22 mouse cellular contexts compared by ENCODE assay signal in the genomic region with DNA sequence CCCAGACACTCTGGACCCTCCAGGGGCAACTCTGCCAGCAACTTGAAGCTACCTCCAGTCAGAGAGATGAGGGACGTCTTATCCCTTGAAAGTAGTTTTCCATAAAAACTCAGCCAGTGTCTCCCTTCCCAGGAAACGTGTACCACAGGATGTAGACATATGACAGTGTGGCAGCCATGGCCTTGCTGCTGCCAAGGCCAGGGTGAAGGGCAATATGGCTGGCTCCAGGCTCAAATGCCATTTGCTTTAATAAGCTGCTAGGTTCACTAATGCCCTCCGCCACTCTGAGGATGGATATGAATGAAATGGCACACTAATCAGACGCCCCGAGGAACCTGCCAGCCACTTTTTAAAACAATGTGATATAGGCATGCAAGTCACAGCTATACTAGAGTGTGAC.
"Had no signal": no experiment of that assay in that cellular context is flagged by ENCODE, and none has a peak within 500 bp of the region (broad histone marks: within the 10 kb centered on the region; RNA-seq: fewer than 3 reads in every experiment).

No protein-coding gene starts in this region.

- H3K27me3 ChIP-seq: liver, embryonic 15.5 days; lung, embryonic 15.5 days; megakaryocyte, embryonic 14.5 days; midbrain, embryonic 12.5 days; neural tube, embryonic 13.5 days; neural tube, embryonic 15.5 days had no signal

- H3K4me3 ChIP-seq: liver, embryonic 15.5 days; lung, embryonic 15.5 days; midbrain, embryonic 10.5 days; midbrain, embryonic 12.5 days; myocyte; neural tube, embryonic 13.5 days; neural tube, embryonic 15.5 days had no signal

- H3K9ac ChIP-seq: liver, embryonic 15.5 days; liver, postnatal 0 days; lung, embryonic 15.5 days; midbrain, embryonic 12.5 days; neural tube, embryonic 13.5 days; neural tube, embryonic 15.5 days had no signal

- ATAC-seq: liver, postnatal 0 days; lung, postnatal 0 days; midbrain, embryonic 16.5 days had no signal

- DNase-seq: liver, postnatal 0 days; lung, adult 2 months; lung, postnatal 14 days; lung, postnatal 36 days; midbrain, embryonic 14.5 days; retina, postnatal 1 day; right cerebral cortex, adult 18-20 months; right cerebral cortex, postnatal 4 days; spleen, adult 18-20 months; thymus, adult 18-20 months; thymus, postnatal 25 days had no signal

- H3K4me1 ChIP-seq: liver, embryonic 15.5 days; lung, embryonic 15.5 days; megakaryocyte, embryonic 14.5 days; midbrain, embryonic 12.5 days; neural tube, embryonic 13.5 days; neural tube, embryonic 15.5 days had no signal

- H3K27ac ChIP-seq: liver, embryonic 15.5 days; lung, embryonic 15.5 days; macrophage; midbrain, embryonic 10.5 days; midbrain, embryonic 12.5 days; neural tube, embryonic 13.5 days; neural tube, embryonic 15.5 days had no signal

- H3K9me3 ChIP-seq: liver, embryonic 15.5 days; lung, embryonic 15.5 days; midbrain, embryonic 10.5 days; midbrain, embryonic 12.5 days; neural tube, embryonic 13.5 days; neural tube, embryonic 15.5 days had no signal

- H3K4me2 ChIP-seq: liver, embryonic 15.5 days; lung, embryonic 15.5 days; midbrain, embryonic 12.5 days; neural tube, embryonic 13.5 days; neural tube, embryonic 15.5 days had no signal

- H3K36me3 ChIP-seq: liver, embryonic 15.5 days; lung, embryonic 15.5 days; midbrain, embryonic 10.5 days; midbrain, embryonic 12.5 days; neural tube, embryonic 13.5 days; neural tube, embryonic 15.5 days had no signal
